Mouse (Mus musculus) MEL (cell line): ENCODE measurements around the gene Anapc11. TPM values are rescaled to one million over a fixed set of nuclear protein-coding genes. Genes with fewer than 3 reads are reported as not detected.

Source experiments
- DNase-seq: peaks from one replicate; pipeline ENCODE4 v3.0.0; 2011; ENCODE audit warnings: low read depth, low spot score
- H3K27ac ChIP-seq: 2 replicates; pipeline ENCODE4 v1.5.1; 2012; ENCODE audit warnings: low read depth, mild to moderate bottlenecking, control low read depth, low read length, moderate library complexity; ENCODE audit not compliant: control insufficient read depth
- H3K27me3 ChIP-seq, 2 experiments: fragments of 150-350 bp in 1 of 2; sonication (generic) in 1 of 2; 2 replicates each; pipeline ENCODE4 v1.6.1; 2012; ENCODE audit warnings: low read length in 2 of 2, mild to moderate bottlenecking in 2 of 2, improper control_type of control experiment in 1 of 2, moderate library complexity in 1 of 2; ENCODE audit not compliant: insufficient read depth in 2 of 2, control insufficient read depth in 1 of 2
- H3K36me3 ChIP-seq, 2 experiments: 2 replicates each; pipeline ENCODE4 v1.6.1; 2012 to 2014; ENCODE audit warnings: low read length in 2 of 2, improper control_type of control experiment in 1 of 2, inconsistent platforms in 1 of 2, mild to moderate bottlenecking in 1 of 2; ENCODE audit not compliant: insufficient read depth in 2 of 2, control insufficient read depth in 1 of 2
- H3K4me1 ChIP-seq, 2 experiments: fragments of 150-350 bp in 1 of 2; sonication (generic) in 1 of 2; 2 replicates each; pipeline ENCODE4 v1.6.1; 2012; ENCODE audit warnings: low read length in 2 of 2, improper control_type of control experiment in 1 of 2, mild to moderate bottlenecking in 1 of 2; ENCODE audit not compliant: insufficient read depth in 2 of 2, control insufficient read depth in 1 of 2
- H3K4me3 ChIP-seq, 2 experiments: fragments of 150-350 bp in 1 of 2; sonication (generic) in 1 of 2; 2 replicates each; pipeline ENCODE4 v1.5.1; 2012; ENCODE audit warnings: low read depth in 2 of 2, low read length in 2 of 2, mild to moderate bottlenecking in 2 of 2, moderate library complexity in 2 of 2, control low read depth in 1 of 2, improper control_type of control experiment in 1 of 2; ENCODE audit not compliant: control insufficient read depth in 1 of 2, insufficient read depth in 1 of 2
- H3K79me2 ChIP-seq: 2 replicates; pipeline ENCODE4 v1.6.1; 2012; ENCODE audit warnings: mild to moderate bottlenecking, low read length, moderate library complexity; ENCODE audit not compliant: control insufficient read depth, poor library complexity, insufficient read depth
- H3K9ac ChIP-seq: 2 replicates; pipeline ENCODE4 v1.6.1; 2012; ENCODE audit warnings: low read depth, mild to moderate bottlenecking, control low read depth, low read length, moderate library complexity; ENCODE audit not compliant: control insufficient read depth, poor library complexity, severe bottlenecking
- H3K9me3 ChIP-seq: fragments of 150-350 bp; sonication (generic); replicated peaks from 2 replicates; pipeline ENCODE4 v1.6.1; 2012; ENCODE audit warnings: mild to moderate bottlenecking, low read length, improper control_type of control experiment, moderate library complexity; ENCODE audit not compliant: insufficient read depth
- HCFC1 ChIP-seq: IDR thresholded peaks from 2 replicates; pipeline ENCODE4 v1.6.1; 2012; ENCODE audit warnings: low read depth, mild to moderate bottlenecking, inconsistent platforms, low read length, improper control_type of control experiment, moderate library complexity
- KAT2A ChIP-seq: conservative IDR thresholded peaks from 2 replicates; pipeline ENCODE4 v1.6.1; 2012; ENCODE audit warnings: low read depth, low read length, improper control_type of control experiment, inconsistent platforms
- MAFK ChIP-seq: IDR thresholded peaks from 2 replicates; pipeline ENCODE4 v1.6.1; 2011; ENCODE audit warnings: low read depth, mild to moderate bottlenecking, low read length, improper control_type of control experiment, borderline replicate concordance
- MAZ ChIP-seq: IDR thresholded peaks from 2 replicates; pipeline ENCODE4 v1.6.1; 2012; ENCODE audit warnings: low read depth, mild to moderate bottlenecking, inconsistent platforms, low read length, improper control_type of control experiment
- MYC ChIP-seq: IDR thresholded peaks from 2 replicates; pipeline ENCODE4 v1.6.1; 2011; ENCODE audit warnings: low read depth, mild to moderate bottlenecking, low read length, improper control_type of control experiment, moderate library complexity
- POLR2AphosphoS5 ChIP-seq: IDR thresholded peaks from 2 replicates; pipeline ENCODE4 v1.6.1; 2012; ENCODE audit warnings: low read depth, borderline replicate concordance, mild to moderate bottlenecking, inconsistent platforms, low read length, moderate library complexity, mixed read lengths
- RAD21 ChIP-seq: IDR thresholded peaks from 2 replicates; pipeline ENCODE4 v1.6.1; 2011; ENCODE audit warnings: mild to moderate bottlenecking, low read depth, low read length, improper control_type of control experiment
- USF1 ChIP-seq: IDR thresholded peaks from 2 replicates; pipeline ENCODE4 v1.6.1; 2014; ENCODE audit warnings: low read depth, mild to moderate bottlenecking, inconsistent platforms, low read length, improper control_type of control experiment, moderate library complexity
- ZC3H11A ChIP-seq: IDR thresholded peaks from 2 replicates; pipeline ENCODE4 v1.6.1; 2012; ENCODE audit warnings: low read depth, mild to moderate bottlenecking, inconsistent platforms, low read length, improper control_type of control experiment
- ZKSCAN1 ChIP-seq: IDR thresholded peaks from 2 replicates; pipeline ENCODE4 v1.6.1; 2012; ENCODE audit warnings: low read depth, mild to moderate bottlenecking, inconsistent platforms, low read length, improper control_type of control experiment, moderate library complexity
- ZMIZ1 ChIP-seq: IDR thresholded peaks from 2 replicates; pipeline ENCODE4 v1.6.1; 2012; ENCODE audit warnings: low read depth, mild to moderate bottlenecking, inconsistent platforms, low read length, improper control_type of control experiment, moderate library complexity
- polyA plus RNA-seq, 2 experiments: library from polyadenylated mRNA; stranded (reverse) in 1 of 2; unstranded in 1 of 2; fragments of >175 nt in 1 of 2; fragments of >200 nt in 1 of 2; gene quantifications; 2 replicates each; pipeline versions ENCODE4 v1.2.1 to v1.2.4; 2012; ENCODE audit warnings: low replicate concordance in 2 of 2, low read depth in 1 of 2; ENCODE audit not compliant: insufficient read length in 2 of 2, insufficient read depth in 1 of 2, missing spikeins in 1 of 2
- total RNA-seq: library from RNA; depleted of rRNA; stranded (reverse); fragments of 300-350 nt; gene quantifications from 2 replicates; pipeline ENCODE4 v1.2.3, GENCODE M21; 2012

Gene Anapc11
- total and polyA plus RNA-seq, 3 experiments, result 120 to 130 TPM; not detected in 1

DNA sequence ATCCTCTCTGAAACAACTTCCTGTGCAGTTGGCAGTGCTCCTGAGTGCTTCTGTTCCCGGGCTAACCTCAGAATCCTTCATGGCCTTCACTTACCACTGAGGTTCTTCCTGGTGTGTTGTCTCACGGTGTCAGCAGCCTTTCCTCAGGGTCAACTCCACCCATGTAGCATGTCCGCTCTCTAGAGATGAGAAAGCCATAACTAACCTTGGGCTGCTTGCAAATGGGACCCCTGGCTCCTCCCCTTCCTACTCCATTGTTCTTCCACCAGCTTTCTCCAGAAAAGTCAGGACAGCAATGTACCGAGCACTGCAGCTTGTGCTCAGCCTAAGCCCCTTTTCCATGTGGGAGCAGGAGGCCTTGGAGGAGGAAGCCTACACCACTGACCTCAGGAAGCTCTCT lies 8.5 kb downstream of the Anapc11 start:
- DNase-seq, result no peak
- Histone ChIP-seq H3K4me3 (no peak overlapping the region), H3K79me2 (no peaks in the 10 kb centered on the region), H3K27me3 (no peaks in the 10 kb centered on the region), H3K9ac (no peak overlapping the region), H3K4me1 (no peaks in the 10 kb centered on the region), H3K27ac (no peak overlapping the region), H3K36me3 (peaks cover 0 to 8% of the 10 kb centered on the region in 2 experiments; a peak in 3 of 4 replicates), H3K9me3 (no peaks in the 10 kb centered on the region)
- no peak for TF ChIP-seq USF1
- no peak for TF ChIP-seq RAD21
- no peak for TF ChIP-seq POLR2AphosphoS5
- no peak for TF ChIP-seq ZC3H11A
- TF ChIP-seq HCFC1, result no peak

DNA sequence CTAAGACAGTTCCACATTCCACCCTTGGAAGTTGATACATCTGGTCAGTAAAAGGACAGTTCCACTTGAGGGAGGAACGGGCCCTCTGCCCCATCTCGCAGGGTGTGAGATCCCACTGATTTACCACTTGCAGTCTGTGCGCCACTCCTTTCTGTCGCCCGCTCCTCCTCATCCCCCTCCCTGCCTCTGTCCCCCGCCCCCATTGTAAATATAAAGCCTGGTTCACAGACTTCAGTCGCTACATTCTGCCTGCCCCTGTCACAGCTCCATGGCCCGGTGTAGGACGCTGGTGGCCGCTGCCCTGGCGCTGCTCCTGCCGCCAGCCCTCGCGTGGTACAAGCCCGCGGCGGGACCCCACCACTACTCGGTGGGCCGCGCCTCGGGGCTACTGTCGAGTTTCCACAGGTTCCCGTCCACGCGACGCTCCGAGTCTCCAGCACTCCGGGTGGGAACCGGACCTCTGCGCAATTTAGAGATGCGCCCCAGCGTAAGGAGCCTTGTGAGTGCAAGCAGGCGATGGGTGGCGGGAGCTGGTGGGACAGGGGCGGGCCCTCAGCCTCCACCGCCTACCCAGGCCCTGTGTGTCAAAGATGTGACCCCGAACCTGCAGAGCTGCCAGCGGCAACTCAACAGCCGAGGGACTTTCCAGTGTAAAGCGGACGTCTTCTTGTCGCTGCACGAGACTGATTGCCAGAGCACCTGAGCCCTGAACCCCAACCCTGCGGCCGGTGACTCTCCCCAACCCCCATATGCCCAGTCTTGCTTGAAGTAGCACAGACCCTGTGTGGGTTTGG lies 10.2 kb downstream of the Anapc11 start, which contains the start of gene Npb:
Gene Npb, plus strand, starts transcription at position 237 of the 794 bp plus-strand sequence.
- H3K27ac ChIP-seq, result no peak within 1 kb of the TSS
- H3K4me1 ChIP-seq, result no peaks in the 10 kb centered on the region
- DNase-seq, result no peak
- H3K9ac ChIP-seq, result no peak within 1 kb of the TSS
- H3K9me3 ChIP-seq, result no peaks in the 10 kb centered on the region
- no peak within 1 kb of the TSS for H3K4me3 ChIP-seq
- H3K27me3 ChIP-seq, result no peaks in the 10 kb centered on the region
- no peaks in the 10 kb centered on the region for H3K79me2 ChIP-seq
- TF ChIP-seq ZMIZ1 (0 out of 2 replicates have a peak, but pooled peaks have one; percentile 4), ZKSCAN1 (no peak)
- peaks cover 0 to 4% of the 10 kb centered on the region in 2 experiments; a peak in 2 of 4 replicates for H3K36me3 ChIP-seq

DNA sequence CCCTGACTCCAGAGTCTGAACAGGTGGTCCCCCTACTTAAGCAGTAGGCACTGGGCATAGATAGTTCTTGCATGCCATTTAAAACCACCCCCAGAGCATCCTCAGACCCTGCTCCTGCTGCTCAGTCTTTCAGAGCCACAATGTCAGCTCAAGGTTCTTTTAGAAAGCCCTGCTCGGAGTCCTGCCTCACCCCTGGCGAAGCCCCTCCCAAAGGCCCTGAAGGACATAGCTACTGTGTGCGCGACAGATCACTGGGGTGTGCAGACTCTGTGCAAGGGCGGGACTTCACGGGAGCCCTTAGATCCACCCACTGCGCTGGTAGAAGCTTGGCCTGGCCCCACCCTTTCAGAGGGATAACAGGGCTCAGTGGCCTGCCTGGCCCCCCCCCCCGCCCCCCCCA lies 11.0 kb downstream of the Anapc11 start:
- no peak overlapping the region for H3K9ac ChIP-seq
- H3K4me3 ChIP-seq, result no peak overlapping the region
- DNase-seq, result no peak

More for the DNA sequence above, 11.0 kb downstream of the Anapc11 start:
- Histone ChIP-seq H3K27ac (no peak overlapping the region), H3K36me3 (peaks cover 0 to 1% of the 10 kb centered on the region in 2 experiments; a peak in 2 of 4 replicates), H3K79me2 (no peaks in the 10 kb centered on the region), H3K27me3 (no peaks in the 10 kb centered on the region), H3K9me3 (no peaks in the 10 kb centered on the region), H3K4me1 (no peaks in the 10 kb centered on the region)
- TF ChIP-seq KAT2A (no peak), MAFK (no peak), MAZ (no peak), MYC (no peak), HCFC1 (no peak)
